Mouse (Mus musculus) MEL (cell line): Measurements from ENCODE around the gene Glt8d1.

Experiments
- CTCF ChIP-seq, 3 experiments: IDR thresholded peaks in 2 of 3; conservative IDR thresholded peaks in 1 of 3; 2 replicates each; pipeline ENCODE4 v1.5.1; 2011 to 2012; ENCODE audit warnings: low read length in 3 of 3, low read depth in 2 of 3, mild to moderate bottlenecking in 2 of 3, improper control_type of control experiment in 1 of 3, inconsistent platforms in 1 of 3, mixed read lengths in 1 of 3, moderate library complexity in 1 of 3; ENCODE audit not compliant: control insufficient read depth in 1 of 3, insufficient read depth in 1 of 3, poor library complexity in 1 of 3, severe bottlenecking in 1 of 3
- E2F4 ChIP-seq: IDR thresholded peaks from 2 replicates; pipeline ENCODE4 v1.6.1; 2011; ENCODE audit warnings: low read depth, low read length, improper control_type of control experiment, borderline replicate concordance
- JUND ChIP-seq: IDR thresholded peaks from 2 replicates; pipeline ENCODE4 v1.6.1; 2011; ENCODE audit warnings: low read depth, mild to moderate bottlenecking, improper control_type of control experiment, low read length
- MAFK ChIP-seq: IDR thresholded peaks from 2 replicates; pipeline ENCODE4 v1.6.1; 2011; ENCODE audit warnings: low read depth, mild to moderate bottlenecking, low read length, improper control_type of control experiment, borderline replicate concordance
- MAZ ChIP-seq: IDR thresholded peaks from 2 replicates; pipeline ENCODE4 v1.6.1; 2012; ENCODE audit warnings: low read depth, mild to moderate bottlenecking, inconsistent platforms, low read length, improper control_type of control experiment
- RAD21 ChIP-seq: IDR thresholded peaks from 2 replicates; pipeline ENCODE4 v1.6.1; 2011; ENCODE audit warnings: mild to moderate bottlenecking, low read depth, low read length, improper control_type of control experiment
- SIN3A ChIP-seq: IDR thresholded peaks from 2 replicates; pipeline ENCODE4 v1.6.1; 2012; ENCODE audit warnings: low read length, improper control_type of control experiment, inconsistent platforms
- ZNF384 ChIP-seq: IDR thresholded peaks from 2 replicates; pipeline ENCODE4 v1.6.1; 2012; ENCODE audit warnings: low read depth, mild to moderate bottlenecking, inconsistent platforms, low read length, improper control_type of control experiment

- TF ChIP-seq CTCF (IDR thresholded peaks at IDR 0.05 in 2 of 3, conservative IDR thresholded peaks at IDR 0.05 in 1 of 3; ENCODE audit: control insufficient read depth in 1 of 3, insufficient read depth in 1 of 3, low read depth in 2 of 3, low read length in 3 of 3, poor library complexity in 1 of 3, severe bottlenecking in 1 of 3): no peak
- TF ChIP-seq RAD21: no peak
- no peak for TF ChIP-seq ZNF384
- TF ChIP-seq MAFK: no peak
- peak; percentile 46 for TF ChIP-seq MAZ
- no peak for TF ChIP-seq JUND
- TF ChIP-seq SIN3A: peak; percentile 91
- no peak for TF ChIP-seq E2F4
Observed at GRCm38 (mm10) chr14:31001307-31002205, at the start of gene Glt8d1, which contains the start of gene Spcs1.
